Mouse (Mus musculus) CH12.LX (cell line): ENCODE results near the gene Uts2b. TPM values are rescaled to one million over a fixed set of nuclear protein-coding genes. Genes with fewer than 3 reads are reported as not detected.

ENCODE experiments used
- DNase-seq: peaks from one replicate; pipeline ENCODE4 v3.0.0-alpha.2; 2013; ENCODE audit errors: extremely low read depth
- H3K27ac ChIP-seq: 2 replicates; pipeline ENCODE4 v1.5.1; 2012; ENCODE audit warnings: low read depth, mild to moderate bottlenecking, control low read depth, moderate library complexity; ENCODE audit not compliant: insufficient read depth
- H3K27me3 ChIP-seq: replicated peaks from 2 replicates; pipeline ENCODE3; 2012; ENCODE audit warnings: inconsistent platforms
- H3K36me3 ChIP-seq, 2 experiments: replicated peaks in 1 of 2; 2 replicates each; pipeline versions ENCODE3 to v1.6.1; 2012; ENCODE audit warnings: inconsistent platforms in 1 of 2, low read length in 1 of 2, mild to moderate bottlenecking in 1 of 2, mixed read lengths in 1 of 2, moderate library complexity in 1 of 2; ENCODE audit not compliant: control insufficient read depth in 1 of 2, insufficient read depth in 1 of 2
- H3K4me1 ChIP-seq, 2 experiments: 2 replicates each; pipeline ENCODE4 v1.6.1; 2012; ENCODE audit warnings: inconsistent platforms in 1 of 2, moderate library complexity in 1 of 2; ENCODE audit not compliant: insufficient read depth in 2 of 2, control insufficient read depth in 1 of 2
- H3K4me2 ChIP-seq: 2 replicates; pipeline ENCODE4 v1.6.1; 2012; ENCODE audit warnings: low read depth, mild to moderate bottlenecking, control low read depth; ENCODE audit not compliant: poor library complexity, insufficient read depth, severe bottlenecking
- H3K4me3 ChIP-seq, 3 experiments: fragments of 150-350 bp in 1 of 3; sonication (generic) in 1 of 3; replicated peaks in 1 of 3; 2 replicates each; pipeline versions ENCODE3 to v1.5.1; 2011 to 2012; ENCODE audit warnings: low read depth in 2 of 3, low read length in 2 of 3, mild to moderate bottlenecking in 2 of 3, moderate library complexity in 2 of 3, control low read depth in 1 of 3, improper control_type of control experiment in 1 of 3, inconsistent platforms in 1 of 3, mixed read lengths in 1 of 3; ENCODE audit not compliant: poor library complexity in 1 of 3
- H3K79me2 ChIP-seq: replicated peaks from 2 replicates; pipeline ENCODE4 v1.6.1; 2012; ENCODE audit warnings: mild to moderate bottlenecking, moderate library complexity; ENCODE audit not compliant: control insufficient read depth, poor library complexity, insufficient read depth, severe bottlenecking; ENCODE audit errors: extremely low read depth
- H3K9ac ChIP-seq: 2 replicates; pipeline ENCODE4 v1.6.1; 2012; ENCODE audit warnings: low read depth, mild to moderate bottlenecking, control low read depth, moderate library complexity; ENCODE audit not compliant: insufficient read depth
- H3K9me3 ChIP-seq: replicated peaks from 2 replicates; pipeline ENCODE3; 2012; ENCODE audit warnings: low read length, inconsistent platforms, mixed read lengths
- BHLHE40 ChIP-seq: IDR thresholded peaks from 2 replicates; pipeline ENCODE4 v1.6.1; 2011; ENCODE audit warnings: mild to moderate bottlenecking, low read depth, low read length, improper control_type of control experiment
- CHD1 ChIP-seq: IDR thresholded peaks from 2 replicates; pipeline ENCODE4 v1.6.1; 2012; ENCODE audit warnings: low read depth, low read length, improper control_type of control experiment, inconsistent platforms
- CHD2 ChIP-seq: IDR thresholded peaks from 2 replicates; pipeline ENCODE4 v1.6.1; 2011; ENCODE audit warnings: low read length, improper control_type of control experiment
- E2F4 ChIP-seq: IDR thresholded peaks from 2 replicates; pipeline ENCODE4 v1.6.1; 2011; ENCODE audit warnings: low read depth, low read length, improper control_type of control experiment; ENCODE audit not compliant: insufficient replicate concordance
- ELF1 ChIP-seq: IDR thresholded peaks from 2 replicates; pipeline ENCODE4 v1.6.1; 2014; ENCODE audit warnings: low read depth, mild to moderate bottlenecking, inconsistent platforms, low read length, improper control_type of control experiment
- EP300 ChIP-seq: IDR thresholded peaks from 2 replicates; pipeline ENCODE4 v1.6.1; 2011; ENCODE audit warnings: low read length, improper control_type of control experiment
- ETS1 ChIP-seq: conservative IDR thresholded peaks from 2 replicates; pipeline ENCODE4 v1.6.1; 2012; ENCODE audit warnings: low read depth, mild to moderate bottlenecking, inconsistent platforms, low read length, improper control_type of control experiment, moderate library complexity
- GABPA ChIP-seq: IDR thresholded peaks from 2 replicates; pipeline ENCODE4 v1.6.1; 2012; ENCODE audit warnings: low read depth, low read length, improper control_type of control experiment, inconsistent platforms; ENCODE audit not compliant: insufficient replicate concordance
- IRF4 ChIP-seq: IDR thresholded peaks from 2 replicates; pipeline ENCODE4 v1.6.1; 2014; ENCODE audit warnings: low read depth, mild to moderate bottlenecking, inconsistent platforms, low read length, improper control_type of control experiment
- JUN ChIP-seq: IDR thresholded peaks from 2 replicates; pipeline ENCODE4 v1.6.1; 2011; ENCODE audit warnings: low read depth, mild to moderate bottlenecking, low read length, improper control_type of control experiment, moderate library complexity; ENCODE audit not compliant: insufficient read depth
- JUND ChIP-seq: conservative IDR thresholded peaks from 2 replicates; pipeline ENCODE4 v1.6.1; 2011; ENCODE audit warnings: low read depth, low read length, improper control_type of control experiment
- KAT2A ChIP-seq: IDR thresholded peaks from 2 replicates; pipeline ENCODE4 v1.6.1; 2012; ENCODE audit warnings: low read length, improper control_type of control experiment, inconsistent platforms; ENCODE audit not compliant: insufficient replicate concordance
- MAFK ChIP-seq: IDR thresholded peaks from 2 replicates; pipeline ENCODE4 v1.6.1; 2011; ENCODE audit warnings: low read length, improper control_type of control experiment; ENCODE audit not compliant: insufficient replicate concordance
- MAX ChIP-seq: IDR thresholded peaks from 2 replicates; pipeline ENCODE4 v1.6.1; 2011; ENCODE audit warnings: low read length, improper control_type of control experiment
- MAZ ChIP-seq: IDR thresholded peaks from 2 replicates; pipeline ENCODE4 v1.6.1; 2012; ENCODE audit warnings: low read depth, mild to moderate bottlenecking, inconsistent platforms, low read length, improper control_type of control experiment, moderate library complexity
- MEF2A ChIP-seq: IDR thresholded peaks from 2 replicates; pipeline ENCODE4 v1.6.1; 2014; ENCODE audit warnings: low read depth, mild to moderate bottlenecking, inconsistent platforms, low read length, improper control_type of control experiment, borderline replicate concordance
- MXI1 ChIP-seq: IDR thresholded peaks from 2 replicates; pipeline ENCODE4 v1.6.1; 2011; ENCODE audit warnings: mild to moderate bottlenecking, low read depth, low read length, improper control_type of control experiment
- MYC ChIP-seq: IDR thresholded peaks from 2 replicates; pipeline ENCODE4 v1.6.1; 2011; ENCODE audit warnings: low read depth, mild to moderate bottlenecking, improper control_type of control experiment, low read length
- NELFE ChIP-seq: IDR thresholded peaks from 2 replicates; pipeline ENCODE4 v1.6.1; 2011; ENCODE audit warnings: low read depth, low read length, improper control_type of control experiment
- NRF1 ChIP-seq: IDR thresholded peaks from 2 replicates; pipeline ENCODE4 v1.6.1; 2014; ENCODE audit warnings: low read depth, mild to moderate bottlenecking, inconsistent platforms, low read length, improper control_type of control experiment, moderate library complexity
- PAX5 ChIP-seq: IDR thresholded peaks from 2 replicates; pipeline ENCODE4 v1.6.1; 2012; ENCODE audit warnings: low read length, inconsistent platforms, mixed read lengths
- POLR2A ChIP-seq: IDR thresholded peaks from 2 replicates; pipeline ENCODE4 v1.6.1; 2011; ENCODE audit warnings: low read depth, mild to moderate bottlenecking, improper control_type of control experiment, low read length
- POLR2AphosphoS2 ChIP-seq: IDR thresholded peaks from 2 replicates; pipeline ENCODE4 v1.6.1; 2011; ENCODE audit warnings: low read depth, low read length, improper control_type of control experiment
- RAD21 ChIP-seq: IDR thresholded peaks from 2 replicates; pipeline ENCODE4 v1.6.1; 2011; ENCODE audit warnings: low read depth, mild to moderate bottlenecking, low read length, improper control_type of control experiment, moderate library complexity
- RCOR1 ChIP-seq: conservative IDR thresholded peaks from 2 replicates; pipeline ENCODE4 v1.6.1; 2012; ENCODE audit warnings: low read depth, mild to moderate bottlenecking, inconsistent platforms, low read length, improper control_type of control experiment
- SIN3A ChIP-seq: IDR thresholded peaks from 2 replicates; pipeline ENCODE4 v1.6.1; 2012; ENCODE audit warnings: low read length, improper control_type of control experiment, inconsistent platforms
- SMC3 ChIP-seq: IDR thresholded peaks from 2 replicates; pipeline ENCODE4 v1.6.1; 2011; ENCODE audit warnings: low read depth, low read length, improper control_type of control experiment
- TBP ChIP-seq: conservative IDR thresholded peaks from 2 replicates; pipeline ENCODE4 v1.6.1; 2011; ENCODE audit warnings: low read depth, low read length, improper control_type of control experiment
- TCF12 ChIP-seq: IDR thresholded peaks from 2 replicates; pipeline ENCODE4 v1.6.1; 2014; ENCODE audit warnings: low read depth, mild to moderate bottlenecking, inconsistent platforms, low read length, improper control_type of control experiment
- UBTF ChIP-seq: IDR thresholded peaks from 2 replicates; pipeline ENCODE4 v1.6.1; 2012; ENCODE audit warnings: low read depth, mild to moderate bottlenecking, inconsistent platforms, low read length, improper control_type of control experiment, moderate library complexity
- USF1 ChIP-seq: IDR thresholded peaks from 2 replicates; pipeline ENCODE4 v1.6.1; 2014; ENCODE audit warnings: low read depth, mild to moderate bottlenecking, inconsistent platforms, low read length, improper control_type of control experiment
- USF2 ChIP-seq: conservative IDR thresholded peaks from 2 replicates; pipeline ENCODE4 v1.6.1; 2011; ENCODE audit warnings: low read depth, low read length, improper control_type of control experiment
- ZC3H11A ChIP-seq: IDR thresholded peaks from 2 replicates; pipeline ENCODE4 v1.6.1; 2012; ENCODE audit warnings: low read depth, mild to moderate bottlenecking, inconsistent platforms, low read length, improper control_type of control experiment
- ZKSCAN1 ChIP-seq: IDR thresholded peaks from 2 replicates; pipeline ENCODE4 v1.6.1; 2012; ENCODE audit warnings: low read depth, inconsistent platforms, low read length, improper control_type of control experiment, borderline replicate concordance
- ZMIZ1 ChIP-seq: IDR thresholded peaks from 2 replicates; pipeline ENCODE4 v1.6.1; 2012; ENCODE audit warnings: low read depth, mild to moderate bottlenecking, inconsistent platforms, low read length, improper control_type of control experiment
- ZNF384 ChIP-seq: IDR thresholded peaks from 2 replicates; pipeline ENCODE4 v1.6.1; 2012; ENCODE audit warnings: low read depth, low read length, improper control_type of control experiment, inconsistent platforms
- dilution Hi-C: fragments of 300-500 bp; cut with MboI; formaldehyde crosslinking; loops from 2 replicates; pipeline ENCODE4 v1.14.3; 2020; ENCODE audit warnings: low sequenced_read_pairs; ENCODE audit not compliant: extremely low pct_unique_long_range_greater_than_20kb, extremely low pct_ligation_motif_present
- in situ Hi-C: fragments of 300-500 bp; cut with MboI; formaldehyde crosslinking; loops from 3 replicates; pipeline ENCODE4 v1.14.3; 2019; ENCODE audit warnings: low sequenced_read_pairs, low pct_ligation_motif_present, low pct_unique_long_range_greater_than_20kb, mixed read lengths
- polyA plus RNA-seq: library from polyadenylated mRNA; unstranded; fragments of >175 nt; gene quantifications from 2 replicates; pipeline ENCODE4 v1.2.1, GENCODE M21; 2012; ENCODE audit warnings: low read depth; ENCODE audit not compliant: insufficient read length
- total RNA-seq, 2 experiments: library from RNA; depleted of rRNA; stranded (reverse); fragments of 300-350 nt in 1 of 2; fragments of >200 nt in 1 of 2; gene quantifications; 2 replicates each; pipeline ENCODE4 v1.2.3; 2012 to 2014

Gene Uts2b
- total and polyA plus RNA-seq, 3 experiments, result 0.38 to 0.51 TPM; not detected in 1

GRCm38 (mm10) chr16:27387634-27388611 is 17.9 kb upstream of the Uts2b start:
- Histone ChIP-seq H3K9me3 (no peaks in the 10 kb centered on the region), H3K27me3 (no peaks in the 10 kb centered on the region), H3K4me2 (peak overlapping the region; percentile 99), H3K36me3 (peaks cover 0 to 6% of the 10 kb centered on the region in 2 experiments), H3K9ac (peak overlapping the region; percentile 99), H3K27ac (peak overlapping the region; percentile 100), H3K4me3 (peak overlapping the region; percentile 62 to 89 (median 80)), H3K4me1 (peaks cover 18 to 50% of the 10 kb centered on the region in 2 experiments), H3K79me2 (peaks cover 37% of the 10 kb centered on the region)
- DNase-seq, result peak; percentile 91
- in situ Hi-C loops (loop anchor here (5.0 kb wide), 1 partner anchor 41 kb away; no protein-coding TSS in a partner anchor), dilution Hi-C loops (no loop called here)
- peak; percentile 28; the same call in 1 of the 2 replicates for TF ChIP-seq MYC
- TF ChIP-seq RAD21, result no peak; the same call in none of the 2 replicates
- peak; percentile 82 for TF ChIP-seq JUN
- peak; percentile 68 for TF ChIP-seq POLR2A
- TF ChIP-seq ZMIZ1, result no peak; the same call in 1 of the 2 replicates
- TF ChIP-seq SIN3A, result peak; percentile 58; the same call in 1 of the 2 replicates
- TF ChIP-seq MEF2A, result peak; percentile 94
- no peak for TF ChIP-seq KAT2A
- TF ChIP-seq TCF12, result peak; percentile 70
- TF ChIP-seq RCOR1, result no peak
- TF ChIP-seq CHD1, result peak; percentile 49; the same call in 1 of the 2 replicates
- TF ChIP-seq GABPA, result no peak
- TF ChIP-seq USF2, result no peak
- TF ChIP-seq BHLHE40, result peak; percentile 85
- TF ChIP-seq EP300, result peak; percentile 81
- TF ChIP-seq CHD2, result no peak; the same call in 1 of the 2 replicates
- peak; percentile 87 for TF ChIP-seq IRF4
- TF ChIP-seq POLR2AphosphoS2, result no peak; the same call in 1 of the 2 replicates
- TF ChIP-seq UBTF, result no peak
- TF ChIP-seq E2F4, result peak; percentile 60; the same call in 1 of the 2 replicates
- peak; percentile 41; the same call in 1 of the 2 replicates for TF ChIP-seq MXI1
- TF ChIP-seq JUND, result peak; percentile 78
- TF ChIP-seq TBP, result peak; percentile 94
- TF ChIP-seq NELFE, result peak; percentile 68; the same call in 1 of the 2 replicates
- no peak for TF ChIP-seq NRF1
- peak; percentile 42; the same call in 1 of the 2 replicates for TF ChIP-seq USF1
- peak; percentile 49; the same call in 1 of the 2 replicates for TF ChIP-seq MAZ
- TF ChIP-seq SMC3, result peak; percentile 18
- no peak; the same call in 1 of the 2 replicates for TF ChIP-seq MAX
- TF ChIP-seq MAFK, result 0 out of 2 replicates have a peak, but pooled peaks have one; percentile 54
- no peak for TF ChIP-seq ZC3H11A
- no peak; the same call in 1 of the 2 replicates for TF ChIP-seq ELF1
- TF ChIP-seq ETS1, result peak; percentile 76
- TF ChIP-seq PAX5, result no peak
- peak; percentile 66 for TF ChIP-seq ZNF384
- no peak for TF ChIP-seq ZKSCAN1
